Mouse (Mus musculus) frontal cortex, postnatal 25 days (tissue): ENCODE measurements around the gene 1190005I06Rik.
"Not testable (repeated sequence)": the region's sequence is repeated elsewhere in the genome, so short reads cannot be mapped to it uniquely, and the experiment has no call there.

Source experiments
- DNase-seq, 2 experiments: peaks; one replicate each; pipeline ENCODE4 v3.0.0; 2022; ENCODE audit warnings: low spot score in 2 of 2

The 1190005I06Rik gene

DNA sequence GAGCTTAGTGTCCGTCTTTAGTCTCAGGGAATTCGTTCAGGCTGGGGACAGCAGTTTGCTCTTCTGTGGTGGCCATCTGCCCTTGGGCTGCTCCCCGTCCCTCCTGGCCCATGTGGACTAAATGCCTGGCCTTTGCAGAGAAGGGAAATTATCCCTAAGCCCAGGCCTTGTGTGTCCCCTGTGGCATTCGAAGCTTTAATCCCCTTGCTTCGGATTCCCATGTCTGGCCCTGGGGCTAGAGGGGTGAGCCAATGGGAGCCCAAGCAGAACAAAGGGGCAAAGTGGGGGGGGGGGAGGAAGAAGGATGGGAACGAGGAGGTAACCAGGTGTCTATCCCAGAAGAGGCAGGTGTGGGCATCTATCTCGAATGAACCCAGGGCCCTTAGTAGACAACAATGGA is at the start of gene 1190005I06Rik:
Gene 1190005I06Rik (minus strand): TSS at position 101 of the 400 bp plus-strand sequence.
- DNase-seq = no peak

DNA sequence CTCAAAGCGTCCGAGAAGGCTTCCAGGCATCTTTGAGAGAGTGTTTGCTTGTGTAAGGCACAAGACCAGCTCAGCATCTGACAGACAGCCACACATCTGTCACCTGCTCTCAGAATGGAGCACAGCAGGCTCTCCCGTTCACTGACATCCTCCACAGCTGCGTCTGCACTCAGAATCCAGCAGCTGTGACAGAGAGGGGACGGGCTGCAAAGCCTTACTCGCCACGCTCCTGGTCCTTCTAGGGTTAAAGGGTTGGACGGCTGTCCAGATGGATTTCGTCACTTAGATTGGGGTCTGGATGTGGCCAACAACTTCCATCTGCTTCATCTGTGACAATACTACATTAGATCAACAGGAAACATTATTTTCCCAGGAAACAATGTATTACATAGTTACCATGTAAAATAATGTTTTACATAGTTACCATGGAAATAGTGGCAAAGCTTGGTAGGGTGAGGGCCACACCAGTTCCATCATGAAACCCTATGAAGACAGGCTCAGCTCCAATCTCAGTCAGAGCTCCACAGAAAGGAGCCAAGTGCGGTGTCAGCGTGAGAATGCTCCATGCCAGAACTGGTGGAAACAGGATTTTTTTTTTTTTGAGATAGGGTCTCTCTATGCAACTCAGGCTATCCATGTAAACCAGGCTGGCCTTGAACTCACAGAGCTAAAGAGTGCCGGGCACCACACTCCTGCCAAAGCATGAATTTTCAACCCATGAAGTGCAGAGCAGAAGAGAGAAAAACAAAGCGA is 49.1 kb upstream of the 1190005I06Rik start:
- no peak for DNase-seq

DNA sequence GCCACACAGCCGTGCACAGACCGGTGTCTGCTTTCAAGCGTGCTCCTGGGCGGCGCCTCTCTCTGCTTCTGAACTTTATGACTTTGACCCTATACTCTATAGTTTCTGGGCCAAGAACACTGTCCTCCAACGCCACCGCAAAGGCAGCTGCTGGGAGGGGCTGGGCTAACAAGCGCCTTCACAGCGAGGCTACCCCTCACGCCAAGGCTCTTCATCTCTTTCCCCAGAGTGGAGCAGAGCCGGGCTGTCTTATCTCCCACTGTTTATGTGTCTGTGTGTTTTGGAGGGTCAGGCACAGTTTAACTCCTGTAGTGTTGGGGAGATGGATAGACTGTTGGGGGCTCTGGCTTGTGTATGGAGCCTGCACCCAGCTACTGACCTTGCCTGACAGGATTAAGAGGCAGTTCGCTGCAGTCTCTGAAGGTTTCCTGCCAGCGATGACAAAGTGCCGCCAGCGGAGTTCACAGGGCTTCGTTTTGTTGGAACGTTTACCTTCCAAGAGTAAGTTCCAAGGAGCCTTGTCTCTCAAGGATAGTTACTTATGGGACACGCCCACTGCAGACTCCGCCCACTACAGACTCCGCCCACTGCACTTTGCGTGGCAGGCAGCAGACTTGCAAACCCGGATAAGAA is 46.5 kb upstream of the 1190005I06Rik start:
- no peak for DNase-seq

DNA sequence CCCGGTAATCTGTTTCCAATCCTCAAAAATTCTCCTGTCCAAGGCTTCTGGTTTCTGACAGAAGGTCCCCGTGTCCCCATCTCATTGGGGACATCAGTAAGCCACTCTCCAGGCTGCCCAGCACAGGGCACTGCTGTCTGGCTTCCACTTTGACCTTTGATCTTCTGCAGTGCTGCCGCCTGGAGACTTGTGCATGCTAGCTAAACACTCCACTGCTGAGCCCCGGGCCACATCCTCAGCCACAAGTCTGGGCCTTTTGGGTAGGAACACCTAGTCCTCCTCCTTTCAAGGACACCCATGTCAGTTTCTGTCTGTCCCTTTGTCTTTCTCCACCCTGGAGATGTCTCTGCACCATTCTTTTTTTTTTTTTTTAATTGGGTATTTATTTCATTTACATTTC is 45.5 kb upstream of the 1190005I06Rik start:
- no peak for DNase-seq

DNA sequence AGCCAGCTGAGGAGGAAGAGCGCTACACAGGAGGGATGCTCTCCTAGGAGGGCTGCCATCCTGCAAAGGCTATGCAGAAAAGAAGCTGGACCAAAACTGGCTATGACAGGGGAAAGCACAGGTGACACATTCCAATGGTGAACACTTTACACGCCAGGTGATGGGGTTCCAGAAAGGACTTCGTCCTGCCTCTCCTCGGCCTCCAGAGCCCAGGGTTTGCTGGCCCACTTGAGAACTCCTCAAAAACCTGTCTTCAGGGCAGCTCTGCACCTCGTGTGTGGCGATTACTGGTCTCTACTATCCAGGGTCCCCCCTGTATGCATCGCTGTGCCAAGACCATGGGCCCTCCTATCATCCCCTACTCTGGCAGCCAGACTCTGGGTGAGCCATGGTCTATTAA is 41.1 kb upstream of the 1190005I06Rik start:
- DNase-seq = no peak

DNA sequence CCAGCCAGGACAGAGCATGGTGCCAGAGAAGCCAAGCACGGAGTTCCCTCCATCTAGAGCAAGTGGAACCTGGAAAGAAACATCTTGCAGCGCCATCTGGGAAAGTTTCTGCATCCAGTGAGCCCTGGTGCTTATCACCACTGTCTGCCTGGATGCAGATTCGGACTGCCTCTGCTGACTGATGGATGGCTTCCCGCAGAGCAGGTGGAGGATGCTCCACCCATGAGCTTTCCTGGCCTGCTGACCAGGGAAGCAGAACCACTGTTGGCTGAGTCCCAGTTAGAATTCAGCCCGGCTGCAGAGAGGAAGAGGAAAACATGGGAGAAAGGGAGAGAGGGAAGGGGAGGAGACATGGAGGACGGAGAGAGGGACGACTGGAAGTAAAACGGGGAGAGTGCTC is 40.4 kb upstream of the 1190005I06Rik start:
- DNase-seq = no peak

DNA sequence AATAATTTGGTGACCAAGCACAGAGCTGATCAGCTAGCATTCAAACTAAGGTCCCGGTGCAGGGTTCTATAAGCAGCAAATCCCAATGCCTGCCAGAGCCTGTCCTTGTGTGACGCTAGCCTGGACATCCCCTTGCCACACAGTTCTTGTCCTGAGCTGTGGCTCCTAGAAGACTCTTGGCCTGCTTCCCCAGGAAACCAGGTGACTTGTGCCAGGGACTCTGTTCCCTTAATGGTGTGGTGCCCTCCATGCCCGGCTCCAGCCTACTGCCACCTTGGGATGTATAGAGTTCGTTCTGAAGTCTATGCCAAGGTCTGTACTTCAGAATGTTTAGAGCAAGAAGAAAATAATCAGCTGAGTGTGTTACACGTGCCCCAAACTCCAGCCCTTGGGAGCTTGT is 39.1 kb upstream of the 1190005I06Rik start:
- DNase-seq = no peak

DNA sequence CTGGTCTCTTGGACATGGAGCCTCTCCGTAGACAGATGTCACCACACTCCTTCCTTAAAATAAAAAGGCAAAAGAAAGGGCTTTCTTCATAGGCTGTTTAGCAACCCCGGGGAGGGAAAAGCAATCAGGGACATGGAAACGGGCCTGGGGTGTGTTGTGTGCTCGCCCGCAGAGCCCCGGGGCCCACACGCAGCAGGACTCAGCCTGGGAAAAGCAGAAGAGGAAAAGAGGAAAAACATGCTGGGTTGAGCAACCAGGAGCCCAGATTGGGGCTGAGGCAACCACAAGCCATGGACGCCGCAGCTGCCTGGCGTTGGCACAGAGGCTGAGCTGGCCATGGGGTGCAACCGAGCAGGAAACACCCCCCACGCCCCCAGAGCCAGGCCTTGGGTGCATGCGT is 38.6 kb upstream of the 1190005I06Rik start:
- no peak for DNase-seq

DNA sequence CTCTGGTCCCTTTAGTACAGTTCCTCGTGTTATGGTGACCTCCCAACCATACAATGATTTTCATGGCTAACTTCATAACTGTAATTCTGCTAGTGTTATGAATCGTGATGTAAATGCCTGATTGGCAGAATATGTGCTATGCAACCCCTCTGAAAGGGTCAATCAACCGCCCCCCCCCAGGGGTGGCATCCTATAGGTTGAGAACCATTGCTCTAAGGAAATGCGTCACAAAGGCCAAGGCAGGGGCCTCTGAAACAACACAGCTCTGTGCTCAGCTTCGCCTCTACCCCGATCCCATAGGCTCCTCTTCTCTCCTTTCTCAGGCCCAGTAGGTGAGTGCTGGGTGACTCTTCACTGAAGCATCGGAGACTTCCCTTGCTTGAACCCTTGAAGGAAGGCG is 38.2 kb upstream of the 1190005I06Rik start:
- DNase-seq = no peak

DNA sequence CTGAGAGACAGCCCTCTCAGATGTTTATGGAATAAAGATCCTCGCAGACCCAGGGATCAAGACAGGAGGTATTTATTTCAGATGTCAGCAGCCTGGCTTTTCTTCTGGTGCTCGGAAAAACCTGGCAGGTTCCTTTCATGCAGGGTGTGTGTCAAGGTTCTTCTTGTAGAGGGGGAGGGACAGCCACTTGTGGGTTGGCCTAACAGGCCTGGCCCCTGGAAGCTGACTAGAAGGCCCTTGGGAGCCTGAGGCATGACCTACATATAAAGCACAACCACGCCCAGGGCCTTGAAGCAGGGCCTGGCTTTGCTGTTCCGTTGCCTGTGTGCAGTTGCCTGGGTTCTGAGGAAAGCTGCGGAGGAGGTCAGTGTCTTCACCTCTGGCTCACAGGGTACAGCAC is 37.7 kb upstream of the 1190005I06Rik start:
- DNase-seq = no peak

DNA sequence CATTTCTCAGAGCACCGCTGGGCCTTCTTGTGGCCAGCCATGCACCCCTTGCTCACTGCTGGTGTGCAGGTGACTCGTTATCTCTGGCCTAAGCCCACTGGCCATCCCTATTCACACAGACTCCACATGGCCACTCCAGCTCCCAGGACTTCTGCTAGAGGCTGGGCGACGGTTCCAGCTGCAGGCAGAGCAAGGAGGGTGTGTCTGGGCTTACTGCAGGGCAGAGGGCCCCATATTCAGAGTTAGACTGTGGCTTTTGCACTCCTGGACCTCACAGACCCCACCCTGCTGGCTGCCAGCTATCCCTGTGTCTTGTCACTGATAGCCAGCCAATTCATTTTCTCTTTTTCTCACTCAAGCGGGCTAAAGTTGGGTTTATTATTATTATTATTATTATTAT is 36.6 kb upstream of the 1190005I06Rik start:
- no peak for DNase-seq

DNA sequence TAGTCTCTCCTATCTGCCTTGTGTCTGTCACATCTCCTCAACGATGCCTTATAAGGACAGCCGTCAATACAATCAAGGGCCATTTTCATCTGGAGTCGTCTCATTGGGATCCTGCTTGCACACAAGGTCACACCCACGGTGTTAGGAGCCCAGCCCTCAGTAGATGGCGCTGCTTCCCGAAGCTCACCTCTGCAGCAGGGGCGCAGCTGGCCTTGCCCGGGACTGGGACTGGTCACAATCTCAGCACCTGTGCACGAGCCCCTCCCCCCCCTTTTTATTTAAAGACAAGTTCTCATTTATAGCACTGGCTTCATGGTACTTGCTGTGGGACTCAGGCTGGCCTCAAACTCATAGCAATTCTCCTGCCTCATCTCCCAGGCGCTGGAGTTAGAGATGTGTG is 36.2 kb upstream of the 1190005I06Rik start:
- no peak for DNase-seq

DNA sequence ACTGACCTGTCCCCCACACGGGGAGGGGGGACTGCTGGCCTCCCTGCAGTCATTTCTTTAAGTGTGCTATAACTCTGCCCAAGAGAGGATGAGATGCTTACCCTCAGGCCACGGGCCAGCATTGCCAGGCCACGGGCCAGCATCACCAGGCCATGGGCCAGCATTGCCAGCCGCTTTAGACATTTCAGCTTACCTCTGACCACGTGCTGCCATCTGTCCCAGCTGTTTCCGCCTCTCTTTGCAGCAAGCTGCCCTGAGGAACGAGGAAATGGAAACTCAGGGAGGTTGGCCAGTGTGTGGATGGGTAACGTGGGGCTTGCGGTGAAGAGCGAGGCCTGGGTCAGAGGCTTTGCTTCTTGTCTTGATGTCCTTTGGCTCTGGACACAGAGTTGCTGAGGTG is 33.7 kb upstream of the 1190005I06Rik start:
- DNase-seq = no peak

DNA sequence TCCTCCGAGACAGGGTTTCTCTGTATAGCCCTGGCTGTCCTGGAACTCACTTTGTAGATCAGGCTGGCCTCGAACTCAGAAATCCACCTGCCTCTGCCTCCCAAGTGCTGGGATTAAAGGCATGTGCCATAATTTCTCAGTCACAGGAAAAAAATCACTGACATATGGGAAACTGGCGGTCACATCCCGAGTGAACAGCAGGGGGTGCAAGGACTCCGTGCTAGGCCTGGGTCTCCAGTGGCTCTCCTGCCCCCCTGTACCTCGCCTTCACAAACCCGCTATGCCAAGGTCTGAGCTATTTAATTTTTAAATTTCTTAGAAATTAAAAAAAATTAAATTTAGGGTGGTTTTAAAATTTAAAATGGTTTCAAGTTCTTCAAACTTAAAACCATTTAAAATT is 33.0 kb upstream of the 1190005I06Rik start:
- not testable (repeated sequence) for DNase-seq

DNA sequence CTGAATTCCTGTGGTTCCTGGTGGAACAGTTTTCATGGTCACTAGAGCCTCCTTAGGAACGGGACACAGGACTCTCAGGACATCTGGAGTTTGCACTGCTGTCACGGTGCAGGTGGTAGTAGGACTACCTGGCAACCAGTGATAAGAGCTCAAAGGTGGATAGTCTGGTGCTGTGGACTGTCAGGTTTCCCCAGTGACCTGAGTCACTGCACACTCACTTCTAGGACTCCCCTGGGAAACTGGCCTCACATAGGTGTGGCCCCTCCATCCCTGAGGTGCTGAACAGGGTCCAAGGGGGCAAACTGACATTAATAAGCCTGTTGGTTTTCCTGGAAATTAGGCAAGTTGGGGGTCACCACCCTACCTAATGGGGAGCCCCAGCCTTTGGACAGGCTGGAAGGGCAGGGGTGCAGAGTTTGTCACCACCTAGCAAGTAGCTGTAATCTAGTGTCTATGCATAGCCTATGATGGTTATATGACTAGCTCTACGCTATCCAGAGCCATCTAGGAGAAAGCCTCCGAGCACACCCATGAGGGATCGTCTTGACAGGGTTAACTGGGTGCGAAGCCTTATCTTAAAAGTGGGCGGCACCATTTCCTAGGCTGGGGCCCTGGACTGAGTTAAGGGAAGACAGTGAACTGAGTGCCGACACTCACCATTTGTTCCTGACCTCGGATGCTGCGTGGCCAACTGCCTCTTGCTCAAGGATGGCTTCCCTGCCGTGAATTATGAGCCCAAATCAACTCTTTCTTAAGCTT is 32.4 kb upstream of the 1190005I06Rik start:
- no peak for DNase-seq

DNA sequence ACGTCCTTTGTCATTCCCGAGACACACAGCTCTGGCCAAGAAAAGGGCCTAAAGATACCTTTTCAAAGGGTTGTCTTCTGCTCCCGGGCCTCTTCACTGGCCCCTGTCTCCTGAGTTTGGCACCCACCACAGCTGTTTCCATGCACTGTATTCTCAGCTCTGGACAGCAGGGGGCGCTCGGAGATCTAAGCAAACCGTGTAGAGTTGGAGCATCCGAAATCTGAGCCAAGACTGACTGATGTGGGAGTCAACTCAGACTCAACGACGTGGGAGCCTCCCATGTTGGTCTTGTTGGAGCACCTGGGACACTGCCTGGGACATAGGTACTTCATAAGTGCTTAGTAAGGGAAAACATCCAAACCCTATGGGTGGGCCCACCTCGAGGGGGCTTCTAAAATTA is 31.0 kb upstream of the 1190005I06Rik start:
- DNase-seq = peak; percentile 82 to 89

DNA sequence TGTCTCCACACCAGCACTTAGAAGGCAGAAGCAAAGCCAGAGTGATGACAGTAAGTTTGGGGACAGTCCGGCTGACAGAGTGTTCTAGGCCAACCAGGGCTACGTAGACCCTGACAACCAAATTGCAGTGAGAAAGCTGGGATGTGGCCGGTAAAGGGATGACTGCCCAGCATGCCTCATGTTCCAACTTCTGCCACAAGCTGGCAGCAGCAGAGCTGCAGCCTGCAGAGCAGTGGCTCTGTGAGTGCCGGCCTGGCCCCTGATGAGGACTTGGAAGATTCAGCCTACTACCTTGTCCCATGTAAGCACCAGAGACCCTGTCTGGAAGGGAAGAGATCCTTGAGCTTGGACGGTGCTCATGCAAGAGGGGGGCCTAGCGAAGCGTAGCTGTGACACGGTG is 28.3 kb upstream of the 1190005I06Rik start:
- DNase-seq = no peak

DNA sequence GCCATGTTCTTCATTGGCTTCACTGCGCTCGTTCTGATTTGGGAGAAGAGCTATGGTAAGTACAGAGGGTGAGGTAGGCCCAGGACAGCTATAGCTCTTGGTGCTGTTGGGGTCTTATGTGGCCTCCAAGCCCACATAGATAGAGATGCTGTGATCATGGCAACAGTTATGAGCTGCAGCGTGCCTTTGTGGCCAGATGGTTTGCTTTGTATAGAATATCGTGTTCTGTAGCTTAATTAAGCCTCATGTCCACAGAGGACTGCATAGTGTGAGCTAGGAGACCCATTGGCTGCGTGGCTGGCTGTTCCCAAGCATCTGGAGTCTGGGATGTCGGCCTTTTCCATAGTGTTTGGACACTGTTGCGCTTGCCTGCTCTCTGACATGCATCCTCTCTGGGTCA is 25.9 kb upstream of the 1190005I06Rik start:
- DNase-seq = no peak

DNA sequence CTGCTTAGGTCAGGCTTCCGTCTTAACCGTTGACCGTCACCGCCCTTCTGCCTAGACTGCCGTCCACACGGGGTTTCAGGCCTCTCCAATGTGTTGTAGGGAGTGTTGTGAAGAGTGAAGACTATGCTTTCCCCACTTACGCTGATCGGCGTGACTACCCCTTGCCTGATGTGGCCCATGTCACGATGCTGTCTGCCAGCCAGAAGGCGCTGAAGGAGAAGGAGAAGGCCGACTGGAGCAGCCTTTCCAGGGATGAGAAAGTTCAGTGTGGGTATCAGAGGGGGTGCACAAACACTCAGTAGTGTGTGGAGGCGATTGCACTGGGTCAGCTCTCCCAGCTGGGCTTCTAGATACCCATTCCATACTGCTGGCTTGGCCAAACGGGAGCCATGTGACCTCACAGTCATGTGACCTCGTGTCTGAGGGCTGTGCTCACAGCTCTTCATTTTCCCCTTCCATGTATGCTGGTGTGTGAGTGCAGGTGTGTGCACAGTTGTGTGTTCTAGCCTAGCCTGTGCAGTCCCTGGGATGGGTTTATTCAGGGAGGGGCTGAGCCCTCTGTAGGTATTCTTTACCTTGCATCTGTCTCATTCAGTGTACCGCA is 25.3 kb upstream of the 1190005I06Rik start:
- no peak for DNase-seq

DNA sequence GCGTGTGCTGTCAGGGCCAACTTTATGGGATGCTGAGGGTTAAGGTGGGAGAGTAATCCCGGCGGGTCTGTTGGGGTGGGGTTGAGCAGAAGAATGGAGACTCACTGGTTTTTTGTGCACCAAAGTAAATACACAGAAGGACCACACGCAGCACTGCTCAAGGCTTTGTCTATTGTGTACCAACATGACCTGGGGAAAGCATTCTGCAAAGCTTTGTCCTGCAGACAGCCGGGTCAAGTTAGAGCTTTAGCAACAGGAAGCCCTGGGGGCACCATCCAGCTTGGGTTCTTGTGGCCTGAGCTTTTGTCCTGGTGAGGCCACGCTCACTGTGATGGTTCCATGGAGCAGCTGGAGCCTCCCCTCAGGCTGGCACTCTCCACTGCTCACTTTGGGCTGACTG is 24.3 kb upstream of the 1190005I06Rik start:
- DNase-seq = no peak

DNA sequence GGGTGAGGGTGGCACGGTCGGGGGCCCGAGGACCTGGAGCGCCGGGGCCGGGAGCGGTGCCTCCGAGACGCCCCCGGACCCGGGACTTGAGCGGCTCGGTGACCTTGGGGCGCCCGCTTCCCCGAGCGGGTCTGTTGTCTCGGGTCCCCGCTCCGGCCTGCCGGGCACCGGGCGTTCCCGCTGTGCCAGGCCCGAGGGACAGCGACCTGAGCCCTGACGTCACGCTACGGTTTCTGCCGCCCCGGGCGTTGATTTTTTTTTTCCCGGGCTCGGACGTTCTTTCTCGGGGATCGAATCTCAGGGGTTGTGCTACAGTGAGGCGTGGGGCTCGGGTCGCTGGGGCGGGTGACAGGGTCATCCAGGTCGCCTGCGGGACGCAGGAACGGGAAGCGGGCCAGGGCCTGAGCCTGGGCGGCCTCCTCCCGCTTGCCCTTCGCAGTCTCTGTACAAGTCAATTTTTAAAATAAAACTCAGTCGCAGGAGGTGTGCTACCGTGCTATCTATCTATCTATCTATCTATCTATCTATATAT is 21.0 kb upstream of the 1190005I06Rik start, which contains the start of gene Emc8:
Gene Emc8 (minus strand): TSS at position 200 of the 532 bp plus-strand sequence.
- DNase-seq = no peak
